Mouse (Mus musculus) limb, embryonic 14.5 days (tissue): ENCODE data around the gene Zmiz1. TPM values are rescaled to one million over a fixed set of nuclear protein-coding genes. Genes with fewer than 3 reads are reported as not detected.
A peak's percentile ranks its signal among the peaks of the same experiment; 100 is the strongest.

Source experiments
- ATAC-seq: fragments of 200-750 bp; cut with Nextera tagmentation; 2 replicates; pipeline ENCODE4 v1.8.0; 2017; ENCODE audit warnings: low read depth, moderate number of reproducible peaks, moderate TSS enrichment; ENCODE audit not compliant: low FRiP score
- DNase-seq: peaks from one replicate; pipeline ENCODE4 v3.0.0-alpha.2; 2015; ENCODE audit warnings: low spot score
- H3K27ac ChIP-seq: fragments of 300-500 bp; sonication (generic); replicated peaks from 2 replicates; pipeline ENCODE4 v1.5.1; 2014; ENCODE audit warnings: low read depth, mild to moderate bottlenecking, low read length, moderate library complexity, mixed read lengths
- H3K27me3 ChIP-seq: fragments of 300-500 bp; sonication (generic); 2 replicates; pipeline ENCODE4 v1.6.1; 2014; ENCODE audit warnings: low read length, mixed read lengths; ENCODE audit not compliant: control insufficient read depth, insufficient read depth
- H3K36me3 ChIP-seq: fragments of 300-500 bp; sonication (generic); 2 replicates; pipeline ENCODE4 v1.6.1; 2014; ENCODE audit warnings: mild to moderate bottlenecking, low read length, moderate library complexity, mixed read lengths; ENCODE audit not compliant: control insufficient read depth, insufficient read depth
- H3K4me1 ChIP-seq: fragments of 300-500 bp; sonication (generic); 2 replicates; pipeline ENCODE4 v1.6.1; 2014; ENCODE audit warnings: antibody characterized with exemption, low read length, mixed read lengths; ENCODE audit not compliant: control insufficient read depth, insufficient read depth
- H3K4me2 ChIP-seq: fragments of 300-500 bp; sonication (generic); replicated peaks from 2 replicates; pipeline ENCODE4 v1.6.1; 2014; ENCODE audit warnings: low read depth, mild to moderate bottlenecking, low read length, moderate library complexity; ENCODE audit not compliant: severe bottlenecking
- H3K4me3 ChIP-seq: fragments of 300-500 bp; sonication (generic); replicated peaks from 2 replicates; pipeline ENCODE4 v1.5.1; 2014; ENCODE audit warnings: low read length
- H3K9ac ChIP-seq: fragments of 300-500 bp; sonication (generic); 2 replicates; pipeline ENCODE4 v1.6.1; 2014; ENCODE audit warnings: mild to moderate bottlenecking, low read depth, low read length, moderate library complexity; ENCODE audit not compliant: severe bottlenecking
- H3K9me3 ChIP-seq: fragments of 300-500 bp; sonication (generic); 2 replicates; pipeline ENCODE4 v1.6.1; 2016; ENCODE audit warnings: low read length; ENCODE audit not compliant: control insufficient read depth
- POLR2A ChIP-seq: fragments of 200-500 bp; IDR thresholded peaks from 2 replicates; pipeline ENCODE4 v1.8.0; 2012; ENCODE audit warnings: inconsistent platforms, mild to moderate bottlenecking, moderate library complexity, borderline replicate concordance; ENCODE audit not compliant: insufficient read depth, insufficient read length; ENCODE audit errors: extremely low read depth
- WGBS: fragments of 180-500 bp; shearing (Covaris S2); extraction: QIAGEN DNeasy Blood & Tissue Kit; methylation state at CpG from one replicate; pipeline ENCODE4 v1.1.7; 2014; 5-methylcytosine and 5-hydroxymethylcytosine counted together
- polyA plus RNA-seq, 2 experiments: library from polyadenylated mRNA; depleted of rRNA in 1 of 2; stranded (reverse) in 1 of 2; unstranded in 1 of 2; fragments of >200 nt; fragmentation: Nextera tagmentation in 1 of 2; extraction: Ambion mirVana in 1 of 2; gene quantifications; 2 replicates each; pipeline versions ENCODE4 v1.2.1 to v1.2.3; 2012 to 2014

Gene Zmiz1
- polyA plus RNA-seq, 2 experiments, result 61.8 to 81.2 TPM

DNA sequence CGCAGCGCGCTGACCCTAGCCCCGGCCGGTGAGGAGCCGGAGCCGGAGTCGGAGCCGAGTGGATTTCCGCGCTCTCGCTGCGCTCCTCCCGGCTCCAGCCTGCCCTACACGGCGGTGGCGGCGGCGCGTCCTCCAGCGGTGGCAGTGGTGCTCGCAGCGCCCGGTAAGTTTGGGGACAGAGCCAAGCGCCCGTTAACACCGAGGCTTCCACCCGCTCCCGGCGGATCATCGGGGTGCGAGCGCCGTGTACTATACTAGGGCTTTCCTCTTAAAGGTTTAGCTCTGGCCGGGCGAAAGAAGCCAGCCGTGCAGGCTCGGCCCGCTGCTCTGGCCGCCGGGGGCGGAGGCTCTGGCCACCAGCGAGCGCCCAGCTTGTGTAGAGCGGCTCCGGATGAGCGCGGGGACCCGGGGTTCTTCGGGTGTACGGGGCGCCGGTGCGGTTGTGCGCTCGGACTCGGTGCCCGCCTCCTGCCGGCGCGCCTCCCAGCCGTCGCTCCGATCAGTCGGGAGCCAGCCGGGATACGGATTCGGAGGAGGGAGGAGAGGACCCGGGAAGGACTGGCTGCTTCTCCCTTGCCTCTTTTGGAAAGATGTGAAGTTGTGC, 511 bp downstream of the Zmiz1 start:
- DNase-seq, result no peak
- H3K9me3 ChIP-seq, result no peaks in the 10 kb centered on the region
- WGBS, result 0% methylated on average over 49 of the region's 69 CpGs
- ATAC-seq, result peak; percentile 20; the same call in 1 of the 2 replicates
- H3K4me1 ChIP-seq, result peaks cover 38% of the 10 kb centered on the region
- no peaks in the 10 kb centered on the region for H3K27me3 ChIP-seq
- 0 out of 2 replicates have a peak, but pooled peaks have one; percentile 24 for TF ChIP-seq POLR2A
- H3K4me3 ChIP-seq, result peak overlapping the region; percentile 95
- peak overlapping the region; percentile 92 for H3K4me2 ChIP-seq
- H3K27ac ChIP-seq, result peak overlapping the region; percentile 100
- H3K9ac ChIP-seq, result peak overlapping the region; percentile 99
- H3K36me3 ChIP-seq, result no peaks in the 10 kb centered on the region

DNA sequence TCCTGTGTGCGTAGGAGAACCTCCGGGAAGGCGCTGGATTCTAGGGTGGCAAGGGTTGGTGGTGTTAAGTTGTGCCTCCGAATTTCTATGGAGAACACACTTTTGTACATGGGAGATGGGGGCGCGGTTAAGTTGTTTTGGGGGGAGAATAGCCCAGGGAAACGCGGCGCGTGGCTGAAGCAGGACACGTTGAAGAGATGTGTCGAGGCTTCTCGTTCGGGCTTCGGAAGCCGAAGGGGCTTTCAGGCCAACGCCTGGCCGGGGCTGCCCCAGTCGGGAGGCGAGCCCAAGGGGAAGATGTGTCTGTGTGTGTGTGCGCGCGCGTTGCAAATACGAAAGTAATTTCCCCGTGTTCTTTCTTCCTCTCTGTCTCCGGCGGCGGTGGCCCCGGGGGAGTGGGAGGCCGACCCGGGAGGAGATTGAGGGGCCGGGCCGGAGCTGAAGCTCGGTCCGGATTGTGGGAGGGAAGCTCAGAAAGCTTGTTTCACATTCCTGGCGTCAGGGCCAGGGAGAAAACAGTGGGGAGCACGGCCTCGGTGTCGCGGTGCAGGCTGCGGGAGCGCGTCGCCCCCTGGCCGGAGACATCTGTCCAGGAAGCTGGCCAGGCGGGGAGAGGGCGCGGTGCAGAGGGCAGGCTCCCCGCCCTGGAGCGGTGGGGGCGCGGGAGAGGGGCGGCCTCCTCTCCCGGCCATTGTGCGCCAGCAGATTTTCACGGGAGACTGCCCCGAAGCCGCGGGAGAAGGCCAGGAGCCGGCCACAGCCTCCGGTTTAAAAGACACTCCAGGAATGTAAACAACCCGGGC, 1.2 kb downstream of the Zmiz1 start:
- no peak for TF ChIP-seq POLR2A
- peaks cover 43% of the 10 kb centered on the region for H3K4me1 ChIP-seq
- H3K36me3 ChIP-seq, result no peaks in the 10 kb centered on the region
- H3K9me3 ChIP-seq, result no peaks in the 10 kb centered on the region
- peak overlapping the region; percentile 99 for H3K9ac ChIP-seq
- H3K27ac ChIP-seq, result peak overlapping the region; percentile 100
- under 1% methylated on average over 56 of the region's 63 CpGs for WGBS
- H3K4me3 ChIP-seq, result peak overlapping the region; percentile 95
- ATAC-seq (no peak), DNase-seq (no peak)
- peak overlapping the region; percentile 92 for H3K4me2 ChIP-seq
- H3K27me3 ChIP-seq, result no peaks in the 10 kb centered on the region

DNA sequence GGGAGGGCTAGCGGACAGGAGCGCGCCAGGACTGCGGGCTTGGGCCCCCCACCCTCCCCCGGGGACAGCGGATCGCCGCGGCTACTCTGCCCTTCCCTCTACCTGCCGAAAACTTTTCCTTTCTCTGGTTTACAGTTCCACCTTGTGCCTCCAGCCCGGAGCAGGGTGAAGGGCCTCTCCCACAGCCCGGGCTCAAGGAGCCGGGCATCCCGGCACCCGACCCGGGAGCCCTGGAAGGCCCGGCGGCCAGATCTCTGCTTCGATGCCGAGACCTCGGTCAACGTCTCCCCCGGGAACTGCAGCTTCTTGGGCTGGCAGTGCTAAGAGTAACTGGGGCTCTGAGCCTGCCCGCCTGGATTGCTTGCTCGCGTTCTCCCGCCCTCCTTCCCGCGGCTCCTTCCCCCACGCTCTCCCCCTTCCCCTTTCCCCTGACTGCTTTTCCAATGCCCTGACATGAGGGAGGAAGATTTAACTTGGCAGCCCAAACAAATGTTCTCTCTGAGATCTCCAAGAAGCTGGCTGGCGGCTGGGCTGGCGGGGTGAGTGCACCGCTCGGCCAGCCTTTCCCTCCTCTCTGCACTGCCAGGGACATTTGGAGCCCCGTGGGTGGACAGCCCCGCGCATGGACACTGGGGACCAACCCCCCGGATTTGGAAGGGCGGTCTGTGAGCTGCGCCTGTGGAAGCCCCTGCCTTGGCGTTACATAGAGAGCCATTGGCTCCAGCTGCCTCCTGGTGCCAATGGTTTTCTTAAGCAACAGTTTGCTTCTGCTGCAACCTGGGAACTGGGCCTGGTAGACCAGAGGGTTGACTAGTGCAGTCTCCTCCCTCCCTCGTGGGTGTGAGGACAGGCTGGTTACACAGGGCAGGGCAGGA, 2.1 kb downstream of the Zmiz1 start:
- no peak for TF ChIP-seq POLR2A
- Histone ChIP-seq H3K4me3 (peak overlapping the region; percentile 95), H3K9ac (peak overlapping the region; percentile 99), H3K9me3 (no peaks in the 10 kb centered on the region), H3K36me3 (no peaks in the 10 kb centered on the region), H3K4me1 (peaks cover 48% of the 10 kb centered on the region), H3K4me2 (peak overlapping the region; percentile 92), H3K27me3 (no peaks in the 10 kb centered on the region), H3K27ac (peak overlapping the region; percentile 100)
- DNase-seq (peak; percentile 59), ATAC-seq (no peak)
- 0% methylated on average over 36 of the region's 42 CpGs for WGBS

DNA sequence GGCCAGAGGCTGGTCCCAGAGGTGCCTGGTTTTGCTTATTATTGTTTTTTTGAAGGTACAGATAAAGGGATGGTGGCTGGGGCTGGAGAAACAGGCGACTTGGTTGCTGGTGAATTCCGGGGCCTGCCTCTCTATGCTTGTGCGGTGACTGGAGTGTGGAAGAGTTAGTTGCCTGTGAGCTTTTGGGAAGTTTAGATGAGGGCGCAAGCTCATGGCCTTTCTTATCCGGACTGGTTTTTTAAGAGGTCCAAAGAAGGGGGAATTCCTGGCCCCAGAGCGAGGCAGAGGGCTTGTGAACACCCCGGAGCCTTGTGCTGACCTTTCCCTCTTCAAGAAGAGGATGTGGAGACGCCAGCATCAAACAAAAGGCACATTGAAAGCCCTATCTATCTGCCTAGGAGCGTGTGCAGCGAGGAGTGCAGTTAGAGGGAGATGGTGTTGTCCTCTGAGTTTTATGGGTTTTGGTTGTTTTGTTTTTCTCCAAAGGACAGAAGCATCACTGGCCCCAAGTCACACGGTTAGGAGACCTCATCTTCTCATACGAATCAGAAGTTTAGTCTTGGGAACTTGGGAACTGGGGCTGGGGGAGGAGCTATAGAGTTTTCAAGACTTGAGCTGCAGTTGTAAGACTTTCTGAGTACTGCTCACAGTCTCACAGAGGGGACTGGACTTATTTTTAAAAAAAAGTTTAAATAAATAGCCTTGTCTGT, 2.8 kb downstream of the Zmiz1 start:
- Histone ChIP-seq H3K36me3 (no peaks in the 10 kb centered on the region), H3K4me3 (peak overlapping the region; percentile 95), H3K27me3 (no peaks in the 10 kb centered on the region), H3K9me3 (no peaks in the 10 kb centered on the region), H3K4me2 (peak overlapping the region; percentile 92), H3K4me1 (peaks cover 51% of the 10 kb centered on the region), H3K27ac (peak overlapping the region; percentile 100), H3K9ac (peak overlapping the region; percentile 99)
- no peak for TF ChIP-seq POLR2A
- ATAC-seq (no peak), DNase-seq (no peak)
- WGBS, result 4% methylated on average over 12 of the region's 12 CpGs
